Comparison of ENCODE assay signal across 8 mouse cellular contexts in the genomic region with DNA sequence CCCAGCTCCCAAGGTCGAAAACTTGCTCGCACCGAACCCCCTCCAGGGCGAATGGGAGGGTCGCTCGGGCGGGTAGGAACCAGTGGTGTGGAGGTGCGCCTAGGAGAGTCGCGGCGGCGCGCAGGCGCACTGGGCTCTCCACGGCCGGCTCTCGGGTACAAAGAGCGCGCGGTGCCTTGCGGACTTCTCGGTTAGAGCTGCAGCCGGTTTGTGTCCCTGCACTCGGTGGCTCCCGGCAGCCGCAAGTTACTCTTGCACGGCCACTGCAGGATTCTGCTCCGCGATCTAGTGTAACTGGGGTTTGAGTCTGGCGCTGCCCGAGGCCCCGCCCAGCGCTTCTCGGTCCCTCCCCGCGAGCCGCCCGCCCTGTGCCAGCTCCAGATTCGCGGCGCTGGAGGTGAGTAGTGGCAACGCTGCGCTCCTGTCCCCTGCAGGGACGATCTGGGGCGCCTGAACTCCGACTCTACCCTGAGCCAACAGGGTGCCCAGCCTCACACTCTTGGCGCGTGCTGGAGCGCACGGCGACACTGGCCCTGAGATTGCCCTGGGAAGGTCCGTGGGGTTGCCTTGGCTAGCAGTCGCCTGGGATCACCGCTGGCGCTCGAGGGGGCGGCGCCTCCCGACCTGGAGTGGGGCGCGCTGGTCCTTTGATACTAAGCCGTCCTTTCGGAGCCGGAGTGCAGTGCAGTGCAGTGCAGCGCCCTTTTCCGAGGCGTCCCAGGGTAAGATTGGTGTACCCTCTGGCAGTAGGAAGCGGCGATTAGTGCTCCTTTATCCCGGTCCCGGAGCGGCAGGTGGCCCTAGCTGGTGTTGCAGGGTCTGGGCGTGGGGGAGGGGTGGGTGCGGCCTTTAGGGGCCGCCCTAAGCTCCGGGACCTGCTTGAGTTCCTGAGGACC. TPM values are rescaled to one million over a fixed set of nuclear protein-coding genes. Genes with fewer than 3 reads are reported as not detected.
DNase-seq lines count a peak whose midpoint lies in the region; ATAC-seq and TF ChIP-seq lines count a peak whose summit lies in the region.

A gene (plus strand): TSS at position 380 of the 896 bp plus-strand sequence.

- in situ Hi-C loops in Patski (cut with MboI; ENCODE audit: low pct_unique_long_range_greater_than_20kb), result loop anchor here (5.0 kb wide), 2 partner anchors 95 to 100 kb away; no protein-coding TSS in a partner anchor

- TF ChIP-seq CTCF in Patski (IDR thresholded peaks at IDR 0.05), result no peak

- no peaks in the 10 kb centered on the region for H3K27me3 ChIP-seq in Patski
- peaks cover 35% of the 10 kb centered on the region for H3K27me3 ChIP-seq in hindbrain, embryonic 10.5 days (ENCODE audit: insufficient read depth, poor library complexity, severe bottlenecking)
- H3K27me3 ChIP-seq in lung, embryonic 16.5 days (ENCODE audit: control insufficient read depth, insufficient read depth, low read depth, low read length), result peaks cover 17% of the 10 kb centered on the region

- CTCF ChIA-PET in Patski (lab: Charles Lee), result interaction anchor here (0.8 to 1.3 kb wide), 4 partner anchors 12 to 214 kb away, joined by 3 to 4 read pairs (median 3); no protein-coding TSS in a partner anchor

- POLR2A ChIA-PET in Patski (lab: Charles Lee), result interaction anchor here (0.7 to 1.4 kb wide), 4 partner anchors 12 to 173 kb away, joined by 3 read pairs; no protein-coding TSS in a partner anchor

- H3K4me1 ChIP-seq in hindbrain, embryonic 10.5 days (replicated peaks), result peaks cover 39% of the 10 kb centered on the region
- H3K4me1 ChIP-seq in lung, embryonic 16.5 days (replicated peaks; ENCODE audit: control insufficient read depth, insufficient read depth, low read length), result 0 out of 2 replicates have a peak, but pooled peaks cover 5% of the 10 kb centered on the region

- H3K4me3 ChIP-seq in hindbrain, embryonic 10.5 days, result peak within 1 kb of the TSS; percentile 84
- peak within 1 kb of the TSS; percentile 78 for H3K4me3 ChIP-seq in lung, embryonic 16.5 days (ENCODE audit: low read length)

- peak; percentile 96 for ATAC-seq in Patski
- peak; percentile 87 for ATAC-seq in lung, embryonic 16.5 days (ENCODE audit: low read depth)

- DNase-seq in Patski (ENCODE audit: low read depth, low spot score), result no peak
- DNase-seq in cerebellum, postnatal 14 days, result peak; percentile 67 to 72
- DNase-seq in frontal cortex, postnatal 25 days (ENCODE audit: low spot score in 2 of 2), result peak; percentile 29 to 41
- peak; percentile 86 for DNase-seq in hindbrain, embryonic 10.5 days (ENCODE audit: low spot score)
- DNase-seq in layer of hippocampus, adult 9-11 months, result peak; percentile 5
- peak; percentile 82 for DNase-seq in ovary, postnatal 36 days (ENCODE audit: low spot score)
- peak; percentile 58 for DNase-seq in urinary bladder, adult 2 months (ENCODE audit: low spot score)

- peak within 1 kb of the TSS; percentile 82 for H3K4me2 ChIP-seq in lung, embryonic 16.5 days (ENCODE audit: low read depth, low read length)

- H3K27ac ChIP-seq in hindbrain, embryonic 10.5 days, result peak within 1 kb of the TSS; percentile 92
- H3K27ac ChIP-seq in lung, embryonic 16.5 days (ENCODE audit: low read length), result peak within 1 kb of the TSS; percentile 32

- no peaks in the 10 kb centered on the region for H3K36me3 ChIP-seq in hindbrain, embryonic 10.5 days
- H3K36me3 ChIP-seq in lung, embryonic 16.5 days (ENCODE audit: control insufficient read depth, insufficient read depth, low read length), result no peaks in the 10 kb centered on the region

- WGBS in hindbrain, embryonic 10.5 days, result under 1% methylated on average over 76 of the region's 76 CpGs
- WGBS in lung, embryonic 16.5 days, result under 1% methylated on average over 74 of the region's 76 CpGs

- peak within 1 kb of the TSS; percentile 71 for H3K9ac ChIP-seq in lung, embryonic 16.5 days (ENCODE audit: low read length)

- no peaks in the 10 kb centered on the region for H3K9me3 ChIP-seq in hindbrain, embryonic 10.5 days
- no peaks in the 10 kb centered on the region for H3K9me3 ChIP-seq in lung, embryonic 16.5 days (ENCODE audit: control insufficient read depth, low read length)

RNA-seq across cellular contexts. Expression of the gene that starts here (rescaled TPM):
- 60.9 TPM for polyA plus RNA-seq in Patski (2021)
- polyA plus RNA-seq in hindbrain, embryonic 10.5 days (2016; fragmentation: Nextera tagmentation; extraction: Ambion mirVana), result 18.4 and 20.6 TPM in 2 replicates
- 19.9 and 23.1 TPM in 2 replicates for polyA plus RNA-seq in lung, embryonic 16.5 days (2015; fragmentation: Nextera tagmentation; extraction: Ambion mirVana)
- polyA plus RNA-seq in urinary bladder, adult 2 months (2012; rRNA removed), result 65.5 and 74.0 TPM in 2 replicates
